20 mouse cellular contexts compared by ENCODE assay signal in the genomic region with DNA sequence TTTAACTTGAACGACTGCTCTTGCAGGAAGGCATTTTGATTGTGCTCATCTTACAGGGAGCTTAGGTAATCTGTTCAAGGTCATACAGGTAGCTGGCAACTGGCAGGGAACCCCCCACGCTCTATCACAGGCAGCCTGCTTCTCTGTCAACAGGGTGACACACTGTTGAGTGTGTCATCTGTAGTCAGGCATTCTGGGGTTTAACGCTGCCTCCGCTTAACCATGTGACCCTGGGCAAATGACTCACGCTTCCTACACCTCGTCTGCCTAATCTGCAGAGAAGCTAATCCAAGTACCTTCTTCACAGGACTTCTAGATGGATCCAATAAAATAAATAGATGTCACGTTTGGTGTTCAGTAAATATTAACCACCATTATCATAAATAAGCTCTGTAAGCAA. TPM values are rescaled to one million over a fixed set of nuclear protein-coding genes. Genes with fewer than 3 reads are reported as not detected.
A peak's percentile ranks its signal among the peaks of the same experiment; 100 is the strongest.
DNase-seq lines count a peak whose midpoint lies in the region; TF ChIP-seq lines count a peak whose summit lies in the region.
"Had no signal": no experiment of that assay in that cellular context is flagged by ENCODE, and none has a peak within 500 bp of the region (broad histone marks: within the 10 kb centered on the region; RNA-seq: fewer than 3 reads in every experiment).

No protein-coding gene starts in this region.

- TF ChIP-seq POLR2A in myocyte (IDR thresholded peaks at IDR 0.05; ENCODE audit: insufficient read length, low read depth) = no peak

- no peaks in the 10 kb centered on the region for H3K27me3 ChIP-seq in myocyte (ENCODE audit: control insufficient read depth, insufficient read depth, insufficient read length)
- H3K27me3 ChIP-seq: embryonic facial prominence, embryonic 13.5 days; forebrain, embryonic 15.5 days; hindbrain, embryonic 15.5 days had no signal

- H3K79me2 ChIP-seq in myocyte (ENCODE audit: control insufficient read depth, insufficient read depth) = no peaks in the 10 kb centered on the region

- no peak overlapping the region for H3K4me2 ChIP-seq in myocyte (ENCODE audit: low read depth)
- H3K4me2 ChIP-seq: embryonic facial prominence, embryonic 13.5 days; forebrain, embryonic 15.5 days; hindbrain, embryonic 15.5 days; kidney, embryonic 15.5 days; limb, embryonic 13.5 days had no signal

- no peaks in the 10 kb centered on the region for H3K36me3 ChIP-seq in myocyte (ENCODE audit: control insufficient read depth, insufficient read depth)
- H3K36me3 ChIP-seq: embryonic facial prominence, embryonic 13.5 days; forebrain, embryonic 15.5 days; hindbrain, embryonic 15.5 days; kidney, embryonic 15.5 days; limb, embryonic 13.5 days had no signal

- peak; percentile 7 to 48 for DNase-seq in adrenal gland, adult (ENCODE audit: inconsistent age in 2 of 2, low spot score in 1 of 2)
- no peak for DNase-seq in adrenal gland, postnatal 4 days (ENCODE audit: low spot score in 2 of 2)
- peak; percentile 80 for DNase-seq in right cerebral cortex, adult 18-20 months
- no peak for DNase-seq in right cerebral cortex, postnatal 4 days
- peak; percentile 40 to 60 for DNase-seq in frontal cortex, postnatal 36 days (ENCODE audit: low spot score in 2 of 2)
- no peak for DNase-seq in lung, postnatal 14 days
- no peak for DNase-seq in retina, embryonic 14.5 days (ENCODE audit: low spot score)
- DNase-seq: cerebellum, postnatal 25 days; heart, adult 18-20 months; liver, postnatal 0 days; spleen, adult 18-20 months; thymus, adult 2 months had no signal

- H3K4me3 ChIP-seq in myocyte = no peak overlapping the region
- H3K4me3 ChIP-seq: embryonic facial prominence, embryonic 13.5 days; forebrain, embryonic 15.5 days; hindbrain, embryonic 15.5 days; kidney, embryonic 15.5 days; limb, embryonic 13.5 days had no signal

- H3ac ChIP-seq in myocyte (ENCODE audit: control insufficient read depth, insufficient read length) = no peak overlapping the region

TF ChIP-seq in myocyte, 11 proteins besides CTCF, POLR2A, EP300 and RAD21:
- TF ChIP-seq CEBPB (IDR thresholded peaks at IDR 0.05; ENCODE audit: insufficient read depth, poor library complexity, severe bottlenecking) = no peak
- peak; percentile 29 for TF ChIP-seq USF1 (IDR thresholded peaks at IDR 0.05; ENCODE audit: low read depth)
- TF ChIP-seq E2F4 (IDR thresholded peaks at IDR 0.05; ENCODE audit: insufficient read depth) = no peak
- TF ChIP-seq MYOD1 (IDR thresholded peaks at IDR 0.05; ENCODE audit: control insufficient read depth in 1 of 3, insufficient read length in 2 of 3, low read depth in 2 of 3) = peak in 1 of 3 experiments; percentile 24
TF ChIP-seq in myocyte: peak in this region for 2.

RNA-seq across cellular contexts. Expression of a gene that starts 26.6 kb away (rescaled TPM):
- total RNA-seq in adrenal gland, postnatal 4 days (2021) = 10 to 100 TPM; 14.9 to 16.3 TPM
- 0.04 TPM for polyA plus RNA-seq in myocyte (2012; fragmentation: generic; extraction: Trizol)
- total RNA-seq: megakaryocyte progenitor cell, adult 5-6 weeks; MEL had no signal

Comparison
In these comparisons a context has a peak if more than half of its experiments do, and no peak if none do; other contexts are left out.
1. DNase-seq: peak in adrenal gland, adult (2 of 2), right cerebral cortex, adult 18-20 months (single experiment) and frontal cortex, postnatal 36 days (2 of 2); none in adrenal gland, postnatal 4 days (0 of 2), right cerebral cortex, postnatal 4 days (single experiment), lung, postnatal 14 days (single experiment) and retina, embryonic 14.5 days (single experiment).